Mouse (Mus musculus) limb, embryonic 14.5 days (tissue): ENCODE results near the gene Rab42. TPM values are rescaled to one million over a fixed set of nuclear protein-coding genes. Genes with fewer than 3 reads are reported as not detected.
A peak's percentile ranks its signal among the peaks of the same experiment; 100 is the strongest.

Experiments
- ATAC-seq: fragments of 200-750 bp; cut with Nextera tagmentation; 2 replicates; pipeline ENCODE4 v1.8.0; 2017; ENCODE audit warnings: low read depth, moderate number of reproducible peaks, moderate TSS enrichment; ENCODE audit not compliant: low FRiP score
- DNase-seq: peaks from one replicate; pipeline ENCODE4 v3.0.0-alpha.2; 2015; ENCODE audit warnings: low spot score
- H3K27ac ChIP-seq: fragments of 300-500 bp; sonication (generic); replicated peaks from 2 replicates; pipeline ENCODE4 v1.5.1; 2014; ENCODE audit warnings: low read depth, mild to moderate bottlenecking, low read length, moderate library complexity, mixed read lengths
- H3K27me3 ChIP-seq: fragments of 300-500 bp; sonication (generic); 2 replicates; pipeline ENCODE4 v1.6.1; 2014; ENCODE audit warnings: low read length, mixed read lengths; ENCODE audit not compliant: control insufficient read depth, insufficient read depth
- H3K36me3 ChIP-seq: fragments of 300-500 bp; sonication (generic); 2 replicates; pipeline ENCODE4 v1.6.1; 2014; ENCODE audit warnings: mild to moderate bottlenecking, low read length, moderate library complexity, mixed read lengths; ENCODE audit not compliant: control insufficient read depth, insufficient read depth
- H3K4me1 ChIP-seq: fragments of 300-500 bp; sonication (generic); 2 replicates; pipeline ENCODE4 v1.6.1; 2014; ENCODE audit warnings: antibody characterized with exemption, low read length, mixed read lengths; ENCODE audit not compliant: control insufficient read depth, insufficient read depth
- H3K4me2 ChIP-seq: fragments of 300-500 bp; sonication (generic); replicated peaks from 2 replicates; pipeline ENCODE4 v1.6.1; 2014; ENCODE audit warnings: low read depth, mild to moderate bottlenecking, low read length, moderate library complexity; ENCODE audit not compliant: severe bottlenecking
- H3K4me3 ChIP-seq: fragments of 300-500 bp; sonication (generic); replicated peaks from 2 replicates; pipeline ENCODE4 v1.5.1; 2014; ENCODE audit warnings: low read length
- H3K9ac ChIP-seq: fragments of 300-500 bp; sonication (generic); 2 replicates; pipeline ENCODE4 v1.6.1; 2014; ENCODE audit warnings: mild to moderate bottlenecking, low read depth, low read length, moderate library complexity; ENCODE audit not compliant: severe bottlenecking
- H3K9me3 ChIP-seq: fragments of 300-500 bp; sonication (generic); 2 replicates; pipeline ENCODE4 v1.6.1; 2016; ENCODE audit warnings: low read length; ENCODE audit not compliant: control insufficient read depth
- POLR2A ChIP-seq: fragments of 200-500 bp; IDR thresholded peaks from 2 replicates; pipeline ENCODE4 v1.8.0; 2012; ENCODE audit warnings: inconsistent platforms, mild to moderate bottlenecking, moderate library complexity, borderline replicate concordance; ENCODE audit not compliant: insufficient read depth, insufficient read length; ENCODE audit errors: extremely low read depth
- WGBS: fragments of 180-500 bp; shearing (Covaris S2); extraction: QIAGEN DNeasy Blood & Tissue Kit; methylation state at CpG from one replicate; pipeline ENCODE4 v1.1.7; 2014; 5-methylcytosine and 5-hydroxymethylcytosine counted together
- polyA plus RNA-seq, 2 experiments: library from polyadenylated mRNA; depleted of rRNA in 1 of 2; stranded (reverse) in 1 of 2; unstranded in 1 of 2; fragments of >200 nt; fragmentation: Nextera tagmentation in 1 of 2; extraction: Ambion mirVana in 1 of 2; gene quantifications; 2 replicates each; pipeline versions ENCODE4 v1.2.1 to v1.2.3; 2012 to 2014

Rab42 gene
- polyA plus RNA-seq, 2 experiments: 1.2 to 2.0 TPM

- 5% methylated on average over 13 of the region's 13 CpGs for WGBS
- TF ChIP-seq POLR2A: no peak
- H3K36me3 ChIP-seq: peaks cover 11% of the 10 kb centered on the region
- ATAC-seq (no peak), DNase-seq (no peak)
- H3K4me2 ChIP-seq: peak overlapping the region; percentile 97
- no peaks in the 10 kb centered on the region for H3K27me3 ChIP-seq
- peak overlapping the region; percentile 82 for H3K9ac ChIP-seq
- H3K9me3 ChIP-seq: no peaks in the 10 kb centered on the region
- H3K4me1 ChIP-seq: peaks cover 14% of the 10 kb centered on the region
- H3K27ac ChIP-seq: no peak overlapping the region
- H3K4me3 ChIP-seq: peak overlapping the region; percentile 79
Observed at GRCm38 (mm10) chr4:132344403-132345134, 41.4 kb upstream of the Rab42 start.

DNA sequence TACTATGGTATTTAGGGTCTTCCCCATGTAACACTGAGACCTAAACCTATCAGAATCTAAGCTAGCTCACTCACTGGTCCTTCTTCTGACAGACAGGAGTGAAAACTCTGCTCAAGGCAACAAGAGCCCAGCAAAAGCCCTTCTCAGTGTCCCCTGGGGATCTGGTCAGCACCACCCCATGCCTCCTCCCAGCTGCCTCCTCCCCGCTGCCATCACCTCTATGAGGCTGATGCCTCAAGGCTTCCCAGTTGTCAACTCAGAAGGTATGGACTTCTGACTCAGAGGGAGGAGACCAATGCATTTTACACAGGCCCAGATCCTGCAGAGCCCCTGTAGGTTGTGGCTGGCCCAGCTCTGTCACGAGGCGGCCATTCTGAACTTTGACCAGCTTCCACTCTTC, 38.3 kb upstream of the Rab42 start:
- Histone ChIP-seq H3K4me3 (no peak overlapping the region), H3K4me2 (no peak overlapping the region), H3K9ac (0 out of 2 replicates have a peak overlapping the region, but pooled peaks have one; percentile 2), H3K27me3 (no peaks in the 10 kb centered on the region), H3K9me3 (no peaks in the 10 kb centered on the region), H3K27ac (no peak overlapping the region), H3K4me1 (peaks cover 14% of the 10 kb centered on the region), H3K36me3 (peaks cover 40% of the 10 kb centered on the region)
- ATAC-seq: no peak
- no peak for DNase-seq
- no peak for TF ChIP-seq POLR2A
- 92% methylated on average over 3 of the region's 3 CpGs for WGBS

- TF ChIP-seq POLR2A: no peak
- Histone ChIP-seq H3K9me3 (no peaks in the 10 kb centered on the region), H3K4me2 (no peak overlapping the region), H3K4me3 (no peak overlapping the region), H3K36me3 (peaks cover 64% of the 10 kb centered on the region), H3K9ac (no peak overlapping the region), H3K4me1 (peaks cover 3% of the 10 kb centered on the region), H3K27ac (no peak overlapping the region), H3K27me3 (no peaks in the 10 kb centered on the region)
- DNase-seq (no peak), ATAC-seq (no peak)
- WGBS: 94% methylated on average over 13 of the region's 13 CpGs
Observed at GRCm38 (mm10) chr4:132338943-132339342, 35.8 kb upstream of the Rab42 start.

GRCm38 (mm10) chr4:132332880-132333279, 29.7 kb upstream of the Rab42 start:
- no peak for TF ChIP-seq POLR2A
- Histone ChIP-seq H3K4me3 (no peak overlapping the region), H3K27me3 (no peaks in the 10 kb centered on the region), H3K27ac (no peak overlapping the region), H3K9ac (no peak overlapping the region), H3K4me2 (no peak overlapping the region), H3K36me3 (peaks cover 57% of the 10 kb centered on the region), H3K9me3 (no peaks in the 10 kb centered on the region), H3K4me1 (peaks cover 10% of the 10 kb centered on the region)
- ATAC-seq (no peak), DNase-seq (no peak)
- 85% methylated on average over 6 of the region's 6 CpGs for WGBS

- no peak overlapping the region for H3K4me2 ChIP-seq
- no peak overlapping the region for H3K9ac ChIP-seq
- H3K4me3 ChIP-seq: no peak overlapping the region
- H3K9me3 ChIP-seq: no peaks in the 10 kb centered on the region
- DNase-seq (no peak), ATAC-seq (no peak)
- TF ChIP-seq POLR2A: no peak
- no peak overlapping the region for H3K27ac ChIP-seq
- H3K4me1 ChIP-seq: peaks cover 10% of the 10 kb centered on the region
- H3K27me3 ChIP-seq: no peaks in the 10 kb centered on the region
- H3K36me3 ChIP-seq: peaks cover 52% of the 10 kb centered on the region
- 77% methylated on average over 3 of the region's 3 CpGs for WGBS
Observed at GRCm38 (mm10) chr4:132331960-132332359, 28.8 kb upstream of the Rab42 start.

- Histone ChIP-seq H3K4me1 (peaks cover 10% of the 10 kb centered on the region), H3K4me3 (peak overlapping the region; percentile 69), H3K27ac (peak overlapping the region; percentile 61), H3K9me3 (no peaks in the 10 kb centered on the region), H3K27me3 (no peaks in the 10 kb centered on the region), H3K4me2 (peak overlapping the region; percentile 65), H3K36me3 (peaks cover 53% of the 10 kb centered on the region), H3K9ac (peak overlapping the region; percentile 83)
- no peak for TF ChIP-seq POLR2A
- 5% methylated on average over 10 of the region's 10 CpGs for WGBS
- ATAC-seq (0 out of 2 replicates have a peak, but pooled peaks have one; percentile 1), DNase-seq (no peak)
Observed at GRCm38 (mm10) chr4:132329835-132330354, 26.7 kb upstream of the Rab42 start.
